Mouse (Mus musculus): ENCODE results near the gene Olfr1253. TPM values are rescaled to one million over a fixed set of nuclear protein-coding genes. Genes with fewer than 3 reads are reported as not detected.

Gene Olfr1253
- not detected for total RNA-seq (2021)
- long read RNA-seq, experiment 1 = 0 reads
- long read RNA-seq, experiment 2 = 0 reads

GRCm38 (mm10) chr2:89756990-89757389, at the start of gene Olfr1253:
Olfr1253 (minus strand) TSS chr2:89757090.
- no peak for DNase-seq (ENCODE audit: low spot score)

DNA sequence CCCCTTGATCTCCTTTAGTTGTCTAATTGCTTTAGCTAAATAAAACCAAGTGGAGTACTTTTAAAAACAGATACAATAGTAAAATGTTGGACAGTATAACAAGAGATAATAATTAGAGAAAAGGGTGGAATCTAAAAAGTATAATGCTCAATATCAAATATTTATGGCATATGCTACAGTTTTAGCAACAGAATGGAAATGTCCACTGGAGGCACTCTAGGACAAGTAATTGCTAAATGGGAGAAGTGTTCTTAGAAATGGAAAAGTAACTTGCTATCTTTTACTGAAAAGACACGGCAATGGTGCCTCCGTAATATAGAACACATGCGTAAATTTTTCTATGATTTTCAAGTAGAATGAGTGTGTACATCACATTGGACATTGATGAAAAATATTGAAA, 42.7 kb upstream of the Olfr1253 start:
- no peak for DNase-seq (ENCODE audit: low spot score)

DNA sequence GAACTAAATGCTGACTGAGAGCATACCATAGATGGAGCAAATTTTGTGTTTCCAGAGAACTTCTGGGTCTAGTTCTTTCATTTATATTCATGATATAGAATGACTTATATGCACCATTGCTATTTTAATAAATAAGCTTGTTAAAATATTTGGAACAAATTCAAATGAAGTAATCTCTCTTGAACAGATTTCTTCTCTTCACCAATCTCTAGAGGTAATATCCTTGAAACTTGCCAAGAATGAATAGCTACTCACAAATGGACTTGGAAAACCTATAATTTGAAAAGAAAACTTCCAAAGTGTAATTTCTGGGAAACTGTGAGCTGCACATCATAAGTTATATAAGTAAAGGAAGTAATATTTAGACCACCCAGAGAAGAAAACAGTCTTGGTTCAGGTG, 36.6 kb upstream of the Olfr1253 start, which contains the start of gene Olfr1254:
Olfr1254 (minus strand) TSS at position 101 of the 400 bp plus-strand sequence.
- DNase-seq (ENCODE audit: low spot score) = no peak

DNA sequence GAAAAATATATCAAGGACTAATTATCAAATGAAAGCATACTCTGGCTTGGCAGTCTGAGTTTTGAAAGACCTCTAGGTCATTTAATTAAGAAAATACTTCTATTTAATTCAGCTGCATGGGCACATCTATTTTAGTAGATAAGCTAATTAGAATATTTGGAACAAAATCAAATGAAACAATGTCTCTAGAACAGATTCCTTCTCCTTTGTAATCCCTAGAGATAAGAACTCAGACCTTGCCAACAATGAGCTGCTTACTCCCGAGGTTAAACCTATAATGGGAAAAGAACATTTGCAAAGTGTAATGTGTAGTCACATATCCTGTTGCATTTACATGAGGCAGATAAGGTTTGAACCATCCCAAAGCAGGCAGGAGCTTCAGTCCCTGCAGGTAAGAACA, 32.0 kb downstream of the Olfr1253 start, which contains the start of gene Olfr1252:
Olfr1252 (minus strand) TSS at position 101 of the 400 bp plus-strand sequence.
- DNase-seq (ENCODE audit: low spot score) = no peak

Other genes with a start within 250 kb of the Olfr1253 start
- not detected for gene Olfr1243, start 225.6 kb downstream of the Olfr1253 start, total RNA-seq (2021)
- not detected for gene Olfr1245, start 178.6 kb downstream of the Olfr1253 start, total RNA-seq (2021)
- not detected for gene Olfr1246, start 163.9 kb downstream of the Olfr1253 start, total RNA-seq (2021)
- gene Olfr1247, start 143.0 kb downstream of the Olfr1253 start, total RNA-seq (2021) = under 1 TPM in 1 of 2 experiments, not detected in 1; 0.05 TPM
- gene Olfr1248, start 138.8 kb downstream of the Olfr1253 start, total RNA-seq (2021) = not detected
- not detected for gene Olfr1249, start 122.1 kb downstream of the Olfr1253 start, total RNA-seq (2021)
- gene Olfr1250, start 95.6 kb downstream of the Olfr1253 start, total RNA-seq (2021) = not detected
- gene Olfr1251, start 85.2 kb downstream of the Olfr1253 start, total RNA-seq (2021) = not detected
- not detected for gene Olfr1252, start 32.1 kb downstream of the Olfr1253 start, total RNA-seq (2021)
- gene Olfr1254, start 36.5 kb upstream of the Olfr1253 start, total RNA-seq (2021) = not detected
- gene Olfr1255, start 55.0 kb upstream of the Olfr1253 start, total RNA-seq (2021) = not detected
- not detected for gene Olfr1256, start 84.5 kb upstream of the Olfr1253 start, total RNA-seq (2021)
- not detected for gene Olfr48, start 91.1 kb upstream of the Olfr1253 start, total RNA-seq (2021)
- gene Olfr1257, start 121.3 kb upstream of the Olfr1253 start, total RNA-seq (2021) = not detected
- not detected for gene Olfr1258, start 170.2 kb upstream of the Olfr1253 start, total RNA-seq (2021)
- gene Olfr1259, start 191.6 kb upstream of the Olfr1253 start, total RNA-seq (2021) = not detected
- not detected for gene Olfr1260, start 217.2 kb upstream of the Olfr1253 start, total RNA-seq (2021)
- gene Olfr1261, start 234.1 kb upstream of the Olfr1253 start, total RNA-seq (2021) = not detected
- gene Olfr1262, start 243.1 kb upstream of the Olfr1253 start, total RNA-seq (2021) = not detected